Mouse (Mus musculus) CH12.LX (cell line): ENCODE results near the gene Parp3. TPM values are rescaled to one million over a fixed set of nuclear protein-coding genes. Genes with fewer than 3 reads are reported as not detected.

Experiments used
- DNase-seq: peaks from one replicate; pipeline ENCODE4 v3.0.0-alpha.2; 2013; ENCODE audit errors: extremely low read depth
- H3K27ac ChIP-seq: 2 replicates; pipeline ENCODE4 v1.5.1; 2012; ENCODE audit warnings: low read depth, mild to moderate bottlenecking, control low read depth, moderate library complexity; ENCODE audit not compliant: insufficient read depth
- H3K27me3 ChIP-seq: replicated peaks from 2 replicates; pipeline ENCODE3; 2012; ENCODE audit warnings: inconsistent platforms
- H3K36me3 ChIP-seq, 2 experiments: replicated peaks in 1 of 2; 2 replicates each; pipeline versions ENCODE3 to v1.6.1; 2012; ENCODE audit warnings: inconsistent platforms in 1 of 2, low read length in 1 of 2, mild to moderate bottlenecking in 1 of 2, mixed read lengths in 1 of 2, moderate library complexity in 1 of 2; ENCODE audit not compliant: control insufficient read depth in 1 of 2, insufficient read depth in 1 of 2
- H3K4me1 ChIP-seq, 2 experiments: 2 replicates each; pipeline ENCODE4 v1.6.1; 2012; ENCODE audit warnings: inconsistent platforms in 1 of 2, moderate library complexity in 1 of 2; ENCODE audit not compliant: insufficient read depth in 2 of 2, control insufficient read depth in 1 of 2
- H3K4me2 ChIP-seq: 2 replicates; pipeline ENCODE4 v1.6.1; 2012; ENCODE audit warnings: low read depth, mild to moderate bottlenecking, control low read depth; ENCODE audit not compliant: poor library complexity, insufficient read depth, severe bottlenecking
- H3K4me3 ChIP-seq, 3 experiments: fragments of 150-350 bp in 1 of 3; sonication (generic) in 1 of 3; replicated peaks in 1 of 3; 2 replicates each; pipeline versions ENCODE3 to v1.5.1; 2011 to 2012; ENCODE audit warnings: low read depth in 2 of 3, low read length in 2 of 3, mild to moderate bottlenecking in 2 of 3, moderate library complexity in 2 of 3, control low read depth in 1 of 3, improper control_type of control experiment in 1 of 3, inconsistent platforms in 1 of 3, mixed read lengths in 1 of 3; ENCODE audit not compliant: poor library complexity in 1 of 3
- H3K79me2 ChIP-seq: replicated peaks from 2 replicates; pipeline ENCODE4 v1.6.1; 2012; ENCODE audit warnings: mild to moderate bottlenecking, moderate library complexity; ENCODE audit not compliant: control insufficient read depth, poor library complexity, insufficient read depth, severe bottlenecking; ENCODE audit errors: extremely low read depth
- H3K9ac ChIP-seq: 2 replicates; pipeline ENCODE4 v1.6.1; 2012; ENCODE audit warnings: low read depth, mild to moderate bottlenecking, control low read depth, moderate library complexity; ENCODE audit not compliant: insufficient read depth
- H3K9me3 ChIP-seq: replicated peaks from 2 replicates; pipeline ENCODE3; 2012; ENCODE audit warnings: low read length, inconsistent platforms, mixed read lengths
- CHD2 ChIP-seq: IDR thresholded peaks from 2 replicates; pipeline ENCODE4 v1.6.1; 2011; ENCODE audit warnings: low read length, improper control_type of control experiment
- EP300 ChIP-seq: IDR thresholded peaks from 2 replicates; pipeline ENCODE4 v1.6.1; 2011; ENCODE audit warnings: low read length, improper control_type of control experiment
- GABPA ChIP-seq: IDR thresholded peaks from 2 replicates; pipeline ENCODE4 v1.6.1; 2012; ENCODE audit warnings: low read depth, low read length, improper control_type of control experiment, inconsistent platforms; ENCODE audit not compliant: insufficient replicate concordance
- KAT2A ChIP-seq: IDR thresholded peaks from 2 replicates; pipeline ENCODE4 v1.6.1; 2012; ENCODE audit warnings: low read length, improper control_type of control experiment, inconsistent platforms; ENCODE audit not compliant: insufficient replicate concordance
- MXI1 ChIP-seq: IDR thresholded peaks from 2 replicates; pipeline ENCODE4 v1.6.1; 2011; ENCODE audit warnings: mild to moderate bottlenecking, low read depth, low read length, improper control_type of control experiment
- NRF1 ChIP-seq: IDR thresholded peaks from 2 replicates; pipeline ENCODE4 v1.6.1; 2014; ENCODE audit warnings: low read depth, mild to moderate bottlenecking, inconsistent platforms, low read length, improper control_type of control experiment, moderate library complexity
- POLR2A ChIP-seq: IDR thresholded peaks from 2 replicates; pipeline ENCODE4 v1.6.1; 2011; ENCODE audit warnings: low read depth, mild to moderate bottlenecking, improper control_type of control experiment, low read length
- RAD21 ChIP-seq: IDR thresholded peaks from 2 replicates; pipeline ENCODE4 v1.6.1; 2011; ENCODE audit warnings: low read depth, mild to moderate bottlenecking, low read length, improper control_type of control experiment, moderate library complexity
- SIN3A ChIP-seq: IDR thresholded peaks from 2 replicates; pipeline ENCODE4 v1.6.1; 2012; ENCODE audit warnings: low read length, improper control_type of control experiment, inconsistent platforms
- TBP ChIP-seq: conservative IDR thresholded peaks from 2 replicates; pipeline ENCODE4 v1.6.1; 2011; ENCODE audit warnings: low read depth, low read length, improper control_type of control experiment
- USF2 ChIP-seq: conservative IDR thresholded peaks from 2 replicates; pipeline ENCODE4 v1.6.1; 2011; ENCODE audit warnings: low read depth, low read length, improper control_type of control experiment
- ZKSCAN1 ChIP-seq: IDR thresholded peaks from 2 replicates; pipeline ENCODE4 v1.6.1; 2012; ENCODE audit warnings: low read depth, inconsistent platforms, low read length, improper control_type of control experiment, borderline replicate concordance
- dilution Hi-C: fragments of 300-500 bp; cut with MboI; formaldehyde crosslinking; loops from 2 replicates; pipeline ENCODE4 v1.14.3; 2020; ENCODE audit warnings: low sequenced_read_pairs; ENCODE audit not compliant: extremely low pct_unique_long_range_greater_than_20kb, extremely low pct_ligation_motif_present
- in situ Hi-C: fragments of 300-500 bp; cut with MboI; formaldehyde crosslinking; loops from 3 replicates; pipeline ENCODE4 v1.14.3; 2019; ENCODE audit warnings: low sequenced_read_pairs, low pct_ligation_motif_present, low pct_unique_long_range_greater_than_20kb, mixed read lengths
- polyA plus RNA-seq: library from polyadenylated mRNA; unstranded; fragments of >175 nt; gene quantifications from 2 replicates; pipeline ENCODE4 v1.2.1, GENCODE M21; 2012; ENCODE audit warnings: low read depth; ENCODE audit not compliant: insufficient read length
- total RNA-seq, 2 experiments: library from RNA; depleted of rRNA; stranded (reverse); fragments of 300-350 nt in 1 of 2; fragments of >200 nt in 1 of 2; gene quantifications; 2 replicates each; pipeline ENCODE4 v1.2.3; 2012 to 2014

Gene Parp3
- total and polyA plus RNA-seq, 3 experiments = 10.3 to 24.6 (median 12.9) TPM

DNA sequence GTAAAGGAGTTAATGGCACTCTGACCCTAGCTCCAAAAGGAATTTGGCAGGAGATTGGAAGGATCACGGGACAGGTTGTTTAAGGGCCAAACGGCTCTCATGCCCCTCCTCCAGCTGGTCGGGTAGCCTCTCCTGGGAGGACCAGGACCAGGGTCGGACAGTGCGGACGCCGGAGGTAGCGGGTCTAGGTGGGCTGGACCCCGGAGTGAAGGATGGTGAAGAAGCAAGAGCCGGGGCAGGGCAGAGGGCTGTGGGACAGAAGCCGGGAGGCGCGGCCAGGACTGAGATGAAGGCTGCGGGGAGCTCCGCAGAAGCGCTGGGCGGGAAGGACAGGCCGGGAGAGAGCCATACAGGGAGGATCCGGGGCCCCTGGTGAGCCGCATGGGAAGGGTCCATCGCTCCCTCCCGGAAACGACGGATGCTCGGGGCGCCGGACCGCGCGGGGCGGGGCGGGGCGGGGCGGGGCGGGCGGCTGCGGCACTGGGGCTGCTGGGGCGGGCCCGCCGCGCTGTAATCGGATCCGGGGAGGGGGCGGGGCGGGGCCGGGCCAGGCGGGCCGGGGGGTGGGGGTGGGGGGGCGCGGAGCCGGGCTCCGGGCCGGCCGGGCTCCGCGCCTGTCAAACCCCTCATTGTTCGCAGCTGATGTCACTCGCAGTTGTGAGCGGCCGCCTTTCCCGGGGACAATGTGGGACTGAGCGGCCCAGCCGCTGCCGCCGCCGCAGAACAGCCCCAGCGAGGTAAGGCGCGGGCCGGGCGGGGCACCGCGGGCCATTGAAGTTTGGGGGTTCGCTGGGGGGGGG, 23.3 kb downstream of the Parp3 start, which contains the start of gene Pcbp4 (continued):
- TF ChIP-seq USF2 = no peak
- TF ChIP-seq MXI1 = no peak
- no peak for TF ChIP-seq RAD21

DNA sequence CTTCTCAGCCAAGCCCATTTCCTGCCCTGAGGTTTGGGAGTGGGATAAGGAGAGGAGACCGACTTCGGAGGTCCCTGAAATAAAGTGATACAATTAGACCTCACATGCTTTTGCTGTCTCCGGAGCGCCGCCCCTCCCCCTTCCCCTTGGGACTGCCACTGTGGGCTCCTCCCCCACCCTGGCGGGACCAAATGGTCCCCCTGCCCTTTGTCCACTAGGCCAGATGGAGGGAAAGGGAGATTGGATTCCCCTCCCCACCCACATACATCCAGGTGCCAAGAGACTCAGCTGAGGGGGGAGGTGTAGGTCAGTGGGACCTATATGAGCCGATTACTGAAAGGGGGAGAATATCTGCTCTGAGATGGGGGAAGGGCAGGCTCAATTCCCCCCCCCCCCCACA, 23.9 kb downstream of the Parp3 start:
- H3K9me3 ChIP-seq = no peaks in the 10 kb centered on the region
- peaks cover 0 to 40% of the 10 kb centered on the region in 2 experiments for H3K36me3 ChIP-seq
- no peak for DNase-seq
- H3K4me1 ChIP-seq = peaks cover 29 to 69% of the 10 kb centered on the region in 2 experiments
- peak overlapping the region; percentile 45 for H3K9ac ChIP-seq
- H3K27ac ChIP-seq = no peak overlapping the region
- no peaks in the 10 kb centered on the region for H3K27me3 ChIP-seq
- peak overlapping the region; percentile 69 to 71 (median 71) for H3K4me3 ChIP-seq
- H3K4me2 ChIP-seq = peak overlapping the region; percentile 85
- TF ChIP-seq ZKSCAN1 (no peak), NRF1 (0 out of 2 replicates have a peak, but pooled peaks have one; percentile 1), CHD2 (peak; percentile 95), KAT2A (0 out of 2 replicates have a peak, but pooled peaks have one; percentile 35)
- in situ Hi-C loops (no loop called here), dilution Hi-C loops (no loop called here)
- H3K79me2 ChIP-seq = no peaks in the 10 kb centered on the region

- no peak for DNase-seq
- Histone ChIP-seq H3K4me1 (peaks cover 29 to 67% of the 10 kb centered on the region in 2 experiments), H3K27me3 (no peaks in the 10 kb centered on the region), H3K27ac (no peak overlapping the region), H3K36me3 (peaks cover 0 to 38% of the 10 kb centered on the region in 2 experiments), H3K4me3 (peak overlapping the region in 1 of 3 experiments; percentile 71), H3K9ac (no peak overlapping the region), H3K9me3 (no peaks in the 10 kb centered on the region), H3K4me2 (no peak overlapping the region), H3K79me2 (no peaks in the 10 kb centered on the region)
- dilution Hi-C loops (no loop called here), in situ Hi-C loops (no loop called here)
- TF ChIP-seq ZKSCAN1 (no peak), CHD2 (no peak), EP300 (no peak), GABPA (no peak), POLR2A (no peak), TBP (no peak), NRF1 (no peak), SIN3A (no peak)
Observed at GRCm38 (mm10) chr9:106452351-106452750, 24.4 kb downstream of the Parp3 start.
